Mouse (Mus musculus): ENCODE data around the gene Erfe. TPM values are rescaled to one million over a fixed set of nuclear protein-coding genes. Genes with fewer than 3 reads are reported as not detected.

Gene Erfe
- polyA plus RNA-seq, 1 experiment, result 1.4 TPM

GRCm38 (mm10) chr1:91390369-91390768, 24.1 kb downstream of the Erfe start:
- no peaks in the 10 kb centered on the region for H3K27me3 ChIP-seq (ENCODE audit: control insufficient read depth, insufficient read depth, low read length)
- WGBS, result 99% methylated on average over 5 of the region's 5 CpGs
- 0 out of 2 replicates have a peak, but pooled peaks cover 2% of the 10 kb centered on the region for H3K4me1 ChIP-seq (replicated peaks; ENCODE audit: control insufficient read depth, insufficient read depth, low read length)
- H3K4me3 ChIP-seq (ENCODE audit: control insufficient read depth, insufficient read depth, low read length), result no peak overlapping the region
- no peak overlapping the region for H3K27ac ChIP-seq (ENCODE audit: control insufficient read depth, insufficient read depth, low read length)
- DNase-seq, result no peak
- H3K36me3 ChIP-seq (ENCODE audit: control insufficient read depth, insufficient read depth, low read length), result peaks cover 58% of the 10 kb centered on the region
- no peak for TF ChIP-seq CTCF (IDR thresholded peaks at IDR 0.05; ENCODE audit: borderline replicate concordance, control insufficient read depth, extremely low read depth, insufficient read depth, low read length, poor library complexity)
- TF ChIP-seq POLR2A (IDR thresholded peaks at IDR 0.05; ENCODE audit: control insufficient read depth, extremely low read depth, insufficient read depth, low read length, poor library complexity), result no peak

GRCm38 (mm10) chr1:91397927-91398259, 31.7 kb downstream of the Erfe start:
- Histone ChIP-seq H3K4me1 (replicated peaks; ENCODE audit: control insufficient read depth, insufficient read depth, low read length) (peaks cover 9% of the 10 kb centered on the region), H3K36me3 (ENCODE audit: control insufficient read depth, insufficient read depth, low read length) (peaks cover 3% of the 10 kb centered on the region), H3K4me3 (ENCODE audit: control insufficient read depth, insufficient read depth, low read length) (peak overlapping the region; percentile 68), H3K27me3 (ENCODE audit: control insufficient read depth, insufficient read depth, low read length) (no peaks in the 10 kb centered on the region), H3K27ac (ENCODE audit: control insufficient read depth, insufficient read depth, low read length) (no peak overlapping the region)
- TF ChIP-seq CTCF (IDR thresholded peaks at IDR 0.05; ENCODE audit: borderline replicate concordance, control insufficient read depth, extremely low read depth, insufficient read depth, low read length, poor library complexity) (no peak), POLR2A (IDR thresholded peaks at IDR 0.05; ENCODE audit: control insufficient read depth, extremely low read depth, insufficient read depth, low read length, poor library complexity) (no peak)
- DNase-seq, result no peak
- WGBS, result 2% methylated on average over 12 of the region's 12 CpGs

GRCm38 (mm10) chr1:91398260-91399062, 32.2 kb downstream of the Erfe start, which contains the start of gene Ilkap:
Gene Ilkap, minus strand, starts transcription at chr1:91398815.
- Histone ChIP-seq H3K27me3 (ENCODE audit: control insufficient read depth, insufficient read depth, low read length) (no peaks in the 10 kb centered on the region), H3K36me3 (ENCODE audit: control insufficient read depth, insufficient read depth, low read length) (no peaks in the 10 kb centered on the region), H3K4me1 (replicated peaks; ENCODE audit: control insufficient read depth, insufficient read depth, low read length) (peaks cover 9% of the 10 kb centered on the region), H3K27ac (ENCODE audit: control insufficient read depth, insufficient read depth, low read length) (no peak within 1 kb of the TSS), H3K4me3 (ENCODE audit: control insufficient read depth, insufficient read depth, low read length) (peak within 1 kb of the TSS; percentile 68)
- WGBS, result under 1% methylated on average over 85 of the region's 91 CpGs
- peak; percentile 89 for TF ChIP-seq POLR2A (IDR thresholded peaks at IDR 0.05; ENCODE audit: control insufficient read depth, extremely low read depth, insufficient read depth, low read length, poor library complexity)
- TF ChIP-seq CTCF (IDR thresholded peaks at IDR 0.05; ENCODE audit: borderline replicate concordance, control insufficient read depth, extremely low read depth, insufficient read depth, low read length, poor library complexity), result peak; percentile 40; the same call in 1 of the 2 replicates
- peak; percentile 74 for DNase-seq

- no peak for DNase-seq
- Histone ChIP-seq H3K4me3 (ENCODE audit: control insufficient read depth, insufficient read depth, low read length) (no peak overlapping the region), H3K27ac (ENCODE audit: control insufficient read depth, insufficient read depth, low read length) (no peak overlapping the region), H3K27me3 (ENCODE audit: control insufficient read depth, insufficient read depth, low read length) (no peaks in the 10 kb centered on the region), H3K4me1 (replicated peaks; ENCODE audit: control insufficient read depth, insufficient read depth, low read length) (peaks cover 4% of the 10 kb centered on the region), H3K36me3 (ENCODE audit: control insufficient read depth, insufficient read depth, low read length) (no peaks in the 10 kb centered on the region)
- 47% methylated on average over 1 of the region's 1 CpGs for WGBS
- TF ChIP-seq CTCF (IDR thresholded peaks at IDR 0.05; ENCODE audit: borderline replicate concordance, control insufficient read depth, extremely low read depth, insufficient read depth, low read length, poor library complexity), result no peak
- no peak for TF ChIP-seq POLR2A (IDR thresholded peaks at IDR 0.05; ENCODE audit: control insufficient read depth, extremely low read depth, insufficient read depth, low read length, poor library complexity)
Observed at GRCm38 (mm10) chr1:91404976-91405375, 38.7 kb downstream of the Erfe start.

GRCm38 (mm10) chr1:91405406-91406169, 39.4 kb downstream of the Erfe start:
- TF ChIP-seq POLR2A (IDR thresholded peaks at IDR 0.05; ENCODE audit: control insufficient read depth, extremely low read depth, insufficient read depth, low read length, poor library complexity) (no peak), CTCF (IDR thresholded peaks at IDR 0.05; ENCODE audit: borderline replicate concordance, control insufficient read depth, extremely low read depth, insufficient read depth, low read length, poor library complexity) (no peak)
- 65% methylated on average over 23 of the region's 23 CpGs for WGBS
- H3K4me1 ChIP-seq (replicated peaks; ENCODE audit: control insufficient read depth, insufficient read depth, low read length), result peaks cover 6% of the 10 kb centered on the region
- H3K4me3 ChIP-seq (ENCODE audit: control insufficient read depth, insufficient read depth, low read length), result peak overlapping the region; percentile 33
- no peaks in the 10 kb centered on the region for H3K27me3 ChIP-seq (ENCODE audit: control insufficient read depth, insufficient read depth, low read length)
- H3K27ac ChIP-seq (ENCODE audit: control insufficient read depth, insufficient read depth, low read length), result no peak overlapping the region
- DNase-seq, result no peak
- H3K36me3 ChIP-seq (ENCODE audit: control insufficient read depth, insufficient read depth, low read length), result no peaks in the 10 kb centered on the region

GRCm38 (mm10) chr1:91407819-91408218, 41.6 kb downstream of the Erfe start:
- TF ChIP-seq POLR2A (IDR thresholded peaks at IDR 0.05; ENCODE audit: control insufficient read depth, extremely low read depth, insufficient read depth, low read length, poor library complexity) (no peak), CTCF (IDR thresholded peaks at IDR 0.05; ENCODE audit: borderline replicate concordance, control insufficient read depth, extremely low read depth, insufficient read depth, low read length, poor library complexity) (no peak)
- 96% methylated on average over 4 of the region's 4 CpGs for WGBS
- peaks cover 18% of the 10 kb centered on the region for H3K4me1 ChIP-seq (replicated peaks; ENCODE audit: control insufficient read depth, insufficient read depth, low read length)
- H3K36me3 ChIP-seq (ENCODE audit: control insufficient read depth, insufficient read depth, low read length), result no peaks in the 10 kb centered on the region
- H3K27ac ChIP-seq (ENCODE audit: control insufficient read depth, insufficient read depth, low read length), result no peak overlapping the region
- H3K4me3 ChIP-seq (ENCODE audit: control insufficient read depth, insufficient read depth, low read length), result no peak overlapping the region
- DNase-seq, result no peak
- no peaks in the 10 kb centered on the region for H3K27me3 ChIP-seq (ENCODE audit: control insufficient read depth, insufficient read depth, low read length)
